In the genomic region with DNA sequence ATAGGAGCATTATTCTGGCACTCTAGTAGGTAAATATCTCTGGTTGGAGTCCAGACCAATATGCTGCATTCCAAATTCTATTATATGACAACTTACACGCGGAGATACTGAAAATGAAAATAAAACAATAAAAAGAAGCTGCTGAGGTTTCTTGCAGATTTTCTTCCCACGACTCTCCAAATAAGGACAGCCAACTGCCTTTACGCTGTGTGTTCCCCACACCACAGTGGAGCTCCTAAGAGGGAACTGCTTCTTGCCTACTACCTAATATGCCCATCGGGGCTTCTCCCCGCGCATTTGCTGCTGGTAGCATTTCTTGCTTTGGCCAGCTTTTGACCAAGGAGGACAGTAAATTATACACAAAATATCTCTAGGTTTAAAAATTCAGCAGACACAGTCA, we compare ENCODE assay signal across 15 mouse cellular contexts.
DNase-seq lines count a peak whose midpoint lies in the region; ATAC-seq lines count a peak whose summit lies in the region.
"Had no signal": no experiment of that assay in that cellular context is flagged by ENCODE, and none has a peak within 500 bp of the region (broad histone marks: within the 10 kb centered on the region; RNA-seq: fewer than 3 reads in every experiment).

No protein-coding gene starts in this region.

- no peaks in the 10 kb centered on the region for H3K27me3 ChIP-seq in limb, embryonic 13.5 days
- H3K27me3 ChIP-seq in limb, embryonic 10.5 days (ENCODE audit: low read depth, poor library complexity, severe bottlenecking) = no peaks in the 10 kb centered on the region; the same call in 1 of the 2 replicates
- H3K27me3 ChIP-seq in limb, embryonic 15.5 days = no peaks in the 10 kb centered on the region

- peaks cover 44% of the 10 kb centered on the region for H3K4me1 ChIP-seq in limb, embryonic 13.5 days
- H3K4me1 ChIP-seq in limb, embryonic 10.5 days = peaks cover 23% of the 10 kb centered on the region
- H3K4me1 ChIP-seq in brown adipose tissue, adult 24 weeks (ENCODE audit: control insufficient read depth, insufficient read depth, insufficient read length, low read length) = peaks cover 16% of the 10 kb centered on the region; the same call in 1 of the 2 replicates
- peaks cover 36% of the 10 kb centered on the region for H3K4me1 ChIP-seq in limb, embryonic 15.5 days

- ATAC-seq in limb, embryonic 13.5 days (ENCODE audit: low FRiP score, low read depth) = no peak
- no peak for ATAC-seq in limb, embryonic 15.5 days (ENCODE audit: insufficient number of reproducible peaks, low FRiP score, low TSS enrichment, low read depth)
- ATAC-seq: activated CD4-positive, CD25-positive, alpha-beta regulatory T cell, adult 4 months; forebrain, postnatal 0 days had no signal

- peaks cover 6% of the 10 kb centered on the region; the same call in 1 of the 2 replicates for H3K36me3 ChIP-seq in limb, embryonic 13.5 days
- H3K36me3 ChIP-seq in limb, embryonic 10.5 days = peaks cover 17% of the 10 kb centered on the region
- H3K36me3 ChIP-seq in limb, embryonic 15.5 days = no peaks in the 10 kb centered on the region

- H3K9ac ChIP-seq in limb, embryonic 13.5 days = no peak overlapping the region
- no peak overlapping the region for H3K9ac ChIP-seq in limb, embryonic 15.5 days
- H3K9ac ChIP-seq: forebrain, postnatal 0 days had no signal

- 85% methylated on average over 7 of the region's 7 CpGs for WGBS in limb, embryonic 13.5 days
- 96% methylated on average over 7 of the region's 7 CpGs for WGBS in limb, embryonic 10.5 days
- whole genome bisulfite sequencing in limb, embryonic 15.5 days = 78% methylated on average over 7 of the region's 7 CpGs

- H3K9me3 ChIP-seq in limb, embryonic 13.5 days = no peaks in the 10 kb centered on the region
- 0 out of 2 replicates have a peak, but pooled peaks cover 2% of the 10 kb centered on the region for H3K9me3 ChIP-seq in limb, embryonic 10.5 days (replicated peaks)
- no peaks in the 10 kb centered on the region for H3K9me3 ChIP-seq in limb, embryonic 15.5 days
- H3K9me3 ChIP-seq: G1E had no signal

- 0 out of 2 replicates have a peak overlapping the region, but pooled peaks have one; percentile 39 for H3K27ac ChIP-seq in limb, embryonic 13.5 days
- H3K27ac ChIP-seq in limb, embryonic 10.5 days = no peak overlapping the region
- H3K27ac ChIP-seq in brown adipose tissue, adult 24 weeks (replicated peaks; ENCODE audit: low read depth, low read length) = peak overlapping the region; percentile 31
- 0 out of 2 replicates have a peak overlapping the region, but pooled peaks have one; percentile 54 for H3K27ac ChIP-seq in limb, embryonic 15.5 days
- H3K27ac ChIP-seq: midbrain, embryonic 10.5 days had no signal

- peak overlapping the region; percentile 39; the same call in 1 of the 2 replicates for H3K4me2 ChIP-seq in limb, embryonic 13.5 days (replicated peaks)
- H3K4me2 ChIP-seq in limb, embryonic 15.5 days = no peak overlapping the region

- peak; percentile 91 for DNase-seq in heart, adult 11 months
- DNase-seq in heart, adult 8-10 months (ENCODE audit: low spot score) = no peak
- no peak for DNase-seq in limb, embryonic 10.5 days (ENCODE audit: low spot score)
- DNase-seq in layer of hippocampus, postnatal 14 days (ENCODE audit: low spot score in 2 of 2) = no peak
- no peak for DNase-seq in neural tube, embryonic 10.5 days (ENCODE audit: extremely low spot score, low spot score)
- DNase-seq: cerebellum, postnatal 10 days; forebrain, postnatal 0 days; spleen, adult 18-20 months had no signal

- H3K4me3 ChIP-seq in limb, embryonic 13.5 days = no peak overlapping the region
- H3K4me3 ChIP-seq in limb, embryonic 10.5 days = no peak overlapping the region
- peak overlapping the region; percentile 51 for H3K4me3 ChIP-seq in brown adipose tissue, adult 24 weeks (ENCODE audit: insufficient read depth, low read depth, low read length)
- H3K4me3 ChIP-seq in limb, embryonic 15.5 days = peak overlapping the region; percentile 18
- H3K4me3 ChIP-seq: midbrain, embryonic 10.5 days; myocyte had no signal

Comparison
In these comparisons a context has a peak if more than half of its experiments do, and no peak if none do; other contexts are left out.
1. H3K4me3 ChIP-seq: peak in brown adipose tissue, adult 24 weeks (single experiment) and limb, embryonic 15.5 days (single experiment); none in limb, embryonic 13.5 days (single experiment) and limb, embryonic 10.5 days (single experiment).